Mouse (Mus musculus) adipocyte (in vitro differentiated cells): Measurements from ENCODE around the gene Gm11060.

ENCODE experiments used
- DNase-seq: peaks from one replicate; pipeline ENCODE4 v3.0.0-alpha.2; 2016; ENCODE audit warnings: low spot score

Gene Gm11060

GRCm38 (mm10) chr2:105117669-105118068, 25.9 kb downstream of the Gm11060 start:
- no peak for DNase-seq

GRCm38 (mm10) chr2:105122216-105122615, 30.4 kb downstream of the Gm11060 start:
- no peak for DNase-seq

- DNase-seq: no peak
Observed at GRCm38 (mm10) chr2:105122886-105123285, 31.1 kb downstream of the Gm11060 start.

DNA sequence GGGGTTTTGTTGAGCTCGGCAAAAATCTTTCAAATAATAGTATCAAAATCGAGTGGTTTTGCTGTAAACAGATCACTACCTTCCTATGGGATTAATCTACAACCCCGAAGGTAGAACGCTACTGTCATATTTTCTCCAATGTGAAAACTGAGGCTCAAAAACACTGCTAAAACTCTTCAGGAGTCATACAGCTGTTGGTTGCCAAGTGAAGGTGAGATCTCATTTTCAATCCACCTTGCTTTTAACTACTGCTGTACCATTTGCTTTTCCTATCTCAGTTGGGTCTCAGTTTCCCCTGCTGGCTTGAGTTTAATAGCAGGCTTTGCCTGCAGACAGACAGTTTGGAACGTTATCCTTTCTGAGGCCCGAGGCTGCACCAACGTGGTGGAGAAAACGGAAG, 31.6 kb downstream of the Gm11060 start:
- no peak for DNase-seq

- DNase-seq: no peak
Observed at GRCm38 (mm10) chr2:105123881-105124280, 32.1 kb downstream of the Gm11060 start.

- no peak for DNase-seq
Observed at GRCm38 (mm10) chr2:105124391-105124790, 32.6 kb downstream of the Gm11060 start.

DNA sequence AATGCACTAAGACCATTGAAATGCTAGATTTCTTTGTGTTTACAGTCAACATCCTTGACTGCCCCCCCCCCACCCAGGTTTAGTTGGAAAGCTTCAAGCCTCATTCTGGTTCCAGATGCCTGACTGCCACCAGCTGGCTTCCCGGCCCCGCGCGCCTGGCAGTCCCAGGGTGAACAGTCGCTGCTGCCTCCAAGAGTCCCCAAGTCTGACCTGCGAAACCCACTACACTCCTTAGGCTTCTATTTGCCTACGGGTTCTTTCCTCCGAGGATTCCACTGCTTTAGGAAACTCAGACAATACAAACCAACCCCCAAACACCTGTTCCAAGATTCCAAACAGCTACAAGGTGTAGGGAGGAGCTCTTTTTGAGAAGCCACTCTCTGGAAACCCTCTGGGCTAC, 33.4 kb downstream of the Gm11060 start:
- no peak for DNase-seq

GRCm38 (mm10) chr2:105125641-105126040, 33.8 kb downstream of the Gm11060 start:
- no peak for DNase-seq

- no peak for DNase-seq
Observed at GRCm38 (mm10) chr2:105126279-105126678, 34.5 kb downstream of the Gm11060 start, which contains the start of gene Wt1. Gene Wt1, plus strand, starts transcription at chr2:105126529.

DNA sequence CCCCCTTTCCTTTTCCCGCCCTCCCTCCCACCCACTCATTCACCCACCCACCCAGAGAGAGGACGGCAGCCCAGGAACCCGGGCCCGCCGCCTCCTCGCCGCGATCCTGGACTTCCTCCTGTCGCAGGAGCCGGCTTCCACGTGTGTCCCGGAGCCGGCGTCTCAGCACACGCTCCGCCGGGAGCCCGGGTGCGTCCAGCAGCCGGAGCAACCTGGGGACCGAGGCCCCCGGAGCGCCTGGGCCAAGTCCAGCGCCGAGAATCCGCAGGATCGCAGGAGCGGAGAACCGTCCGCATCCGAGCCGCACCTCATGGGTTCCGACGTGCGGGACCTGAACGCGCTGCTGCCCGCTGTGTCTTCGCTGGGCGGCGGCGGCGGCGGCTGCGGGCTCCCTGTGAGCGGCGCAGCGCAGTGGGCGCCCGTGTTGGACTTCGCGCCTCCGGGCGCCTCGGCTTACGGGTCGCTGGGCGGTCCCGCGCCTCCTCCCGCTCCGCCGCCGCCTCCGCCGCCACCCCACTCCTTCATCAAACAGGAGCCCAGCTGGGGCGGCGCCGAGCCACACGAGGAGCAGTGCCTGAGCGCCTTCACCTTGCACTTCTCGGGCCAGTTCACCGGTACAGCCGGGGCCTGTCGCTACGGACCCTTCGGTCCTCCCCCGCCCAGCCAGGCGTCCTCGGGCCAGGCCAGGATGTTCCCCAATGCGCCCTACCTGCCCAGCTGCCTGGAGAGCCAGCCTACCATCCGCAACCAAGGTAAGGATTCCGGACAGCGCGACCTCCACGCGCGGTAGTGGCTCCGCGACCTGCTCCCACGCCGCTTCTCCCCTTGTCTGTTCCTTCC, 35.1 kb downstream of the Gm11060 start:
- no peak for DNase-seq

GRCm38 (mm10) chr2:105127531-105128480, 36.0 kb downstream of the Gm11060 start:
- no peak for DNase-seq

- DNase-seq: no peak
Observed at GRCm38 (mm10) chr2:105128564-105128963, 36.7 kb downstream of the Gm11060 start.

- no peak for DNase-seq
Observed at GRCm38 (mm10) chr2:105130351-105131060, 38.7 kb downstream of the Gm11060 start.

DNA sequence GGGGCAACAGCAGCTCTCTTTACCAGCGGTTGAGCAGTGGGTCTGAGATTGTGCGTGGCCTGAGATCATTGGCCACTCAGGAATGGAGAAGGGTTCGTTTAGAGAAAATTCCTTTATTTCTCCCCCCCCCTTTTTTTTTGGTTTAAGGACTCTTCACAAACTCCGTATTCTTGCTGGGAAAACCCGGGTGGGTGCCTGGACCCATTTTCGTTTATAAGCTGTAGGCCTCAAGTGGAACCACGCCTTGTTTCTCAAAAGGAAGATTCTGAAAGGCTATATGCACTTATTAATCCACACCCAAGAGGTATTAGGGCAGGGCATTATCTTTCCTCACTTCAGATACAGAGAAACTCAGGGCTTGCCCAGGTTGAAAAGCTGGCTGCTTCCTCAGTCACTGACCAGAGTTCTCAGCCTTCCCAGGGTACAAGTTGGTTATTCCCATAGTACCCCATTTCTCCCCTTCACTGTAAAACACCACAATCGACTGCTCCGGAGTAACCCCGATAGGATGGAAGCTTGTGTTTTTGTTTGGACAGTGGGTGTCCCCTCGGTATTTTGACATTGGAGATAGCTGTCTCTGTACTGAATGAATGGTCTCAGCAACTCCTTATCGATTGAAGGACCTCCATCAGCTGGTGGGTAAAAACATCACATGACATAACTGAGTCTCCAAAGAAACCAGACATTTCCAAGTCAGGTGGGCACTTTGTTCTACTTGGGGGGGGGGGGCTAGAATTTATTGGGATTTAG, 39.4 kb downstream of the Gm11060 start:
- no peak for DNase-seq

- DNase-seq: no peak
Observed at GRCm38 (mm10) chr2:105131811-105132100, 39.9 kb downstream of the Gm11060 start.

DNA sequence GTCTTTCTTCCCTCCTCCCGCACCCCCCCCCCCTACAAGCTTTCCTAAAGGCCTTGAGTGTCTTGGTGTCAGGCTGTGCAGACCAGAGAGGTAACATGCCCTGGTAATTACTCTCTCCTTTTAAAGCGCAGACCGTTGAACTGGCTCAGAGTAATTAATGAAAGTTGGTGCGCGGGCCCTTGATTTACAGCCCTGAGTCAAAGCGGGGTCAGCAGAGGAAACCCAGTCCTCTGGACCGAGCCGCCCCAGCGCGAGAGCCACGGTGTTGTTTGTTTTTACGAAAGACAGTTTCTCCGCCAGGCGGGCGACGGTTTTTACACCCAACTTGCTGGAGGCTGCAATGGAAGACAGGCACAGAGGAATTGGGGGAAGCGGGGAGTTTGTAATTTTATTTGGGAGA, 40.5 kb downstream of the Gm11060 start:
- DNase-seq: no peak

DNA sequence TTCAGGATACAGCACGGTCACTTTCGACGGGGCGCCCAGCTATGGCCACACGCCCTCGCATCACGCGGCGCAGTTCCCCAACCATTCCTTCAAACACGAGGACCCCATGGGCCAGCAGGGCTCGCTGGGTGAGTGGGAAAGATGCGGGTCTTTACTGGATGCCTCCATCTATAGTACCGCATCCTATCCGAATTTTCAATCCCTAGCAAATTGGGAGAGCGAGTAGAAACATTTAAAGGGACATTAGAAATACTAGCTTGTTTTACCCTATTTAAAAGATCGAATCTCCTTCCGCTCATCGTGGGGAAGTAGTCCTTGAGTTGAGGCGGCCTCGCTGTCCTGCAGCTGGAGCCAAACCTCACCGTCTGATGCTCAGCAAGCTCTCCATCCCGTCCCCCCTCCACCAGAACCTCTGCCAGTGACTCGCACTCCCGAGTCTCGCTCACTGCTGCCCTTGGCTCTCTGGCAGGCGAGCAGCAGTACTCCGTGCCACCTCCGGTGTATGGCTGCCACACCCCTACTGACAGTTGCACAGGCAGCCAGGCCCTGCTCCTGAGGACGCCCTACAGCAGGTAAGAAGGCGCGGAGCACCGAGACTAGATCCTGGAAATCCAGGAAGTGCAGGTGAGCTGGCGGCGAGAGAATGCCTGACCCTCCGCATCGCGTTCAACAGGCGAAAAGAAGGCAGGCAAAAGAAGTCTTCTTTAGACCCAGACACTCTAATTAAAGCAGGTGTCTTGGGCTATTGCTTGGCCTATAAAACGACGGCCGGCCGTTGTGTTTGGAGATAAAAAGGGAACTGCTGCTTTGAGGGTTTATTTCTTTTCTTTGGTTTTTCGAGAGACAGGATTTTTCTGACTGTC, 41.3 kb downstream of the Gm11060 start:
- DNase-seq: no peak

DNA sequence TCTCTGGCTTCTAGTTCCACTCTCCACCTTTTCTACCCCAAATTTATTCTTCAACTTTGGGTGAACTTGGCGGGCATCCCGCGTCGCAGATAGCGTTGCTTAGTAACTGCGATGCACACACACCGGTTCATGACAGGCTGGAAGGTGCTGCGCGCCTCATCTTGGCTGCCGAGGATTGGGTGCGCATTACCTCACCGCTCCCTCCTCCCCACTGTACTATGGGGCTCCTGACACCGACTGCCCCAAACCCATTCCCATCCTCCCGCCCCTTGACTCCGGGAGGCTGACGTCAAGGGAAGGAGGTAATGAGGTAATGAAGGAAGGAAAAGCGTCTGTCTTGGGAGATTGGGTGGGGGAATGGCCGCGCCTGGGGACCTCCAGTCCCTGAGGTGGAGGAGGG, 42.5 kb downstream of the Gm11060 start:
- DNase-seq: no peak

GRCm38 (mm10) chr2:105139471-105139870, 47.7 kb downstream of the Gm11060 start:
- DNase-seq: no peak

DNA sequence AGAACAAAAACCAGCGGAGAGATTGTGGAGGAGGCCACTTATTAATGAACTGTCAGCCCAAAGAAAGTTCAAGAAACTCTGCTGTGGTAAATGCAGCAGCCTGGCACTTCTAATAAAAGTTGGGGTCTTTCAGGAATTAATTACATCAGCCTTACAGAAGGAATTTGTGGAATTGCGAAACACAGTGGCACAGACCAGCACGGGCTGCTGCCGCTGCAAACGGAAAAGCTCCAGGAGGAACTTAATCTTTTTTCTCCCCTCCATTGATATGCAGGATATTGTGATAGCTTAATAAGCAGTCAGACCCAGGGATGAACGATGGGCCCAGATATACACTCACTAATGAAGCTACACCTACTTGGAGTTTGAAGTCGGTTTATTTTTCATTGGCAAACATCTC, 49.6 kb downstream of the Gm11060 start:
- DNase-seq: no peak
